Mouse (Mus musculus): ENCODE data around the gene Lrrc8a. TPM values are rescaled to one million over a fixed set of nuclear protein-coding genes. Genes with fewer than 3 reads are reported as not detected.

Gene Lrrc8a
- total RNA-seq, 2 experiments from 2014 or later, result 54.0 to 55.9 TPM

- no peak for DNase-seq (ENCODE audit: low spot score in 2 of 2)
Observed at GRCm38 (mm10) chr2:30261064-30261736, 23.7 kb downstream of the Lrrc8a start.

- no peak for DNase-seq (ENCODE audit: low spot score in 2 of 2)
Observed at GRCm38 (mm10) chr2:30261921-30262839, 24.7 kb downstream of the Lrrc8a start.

DNA sequence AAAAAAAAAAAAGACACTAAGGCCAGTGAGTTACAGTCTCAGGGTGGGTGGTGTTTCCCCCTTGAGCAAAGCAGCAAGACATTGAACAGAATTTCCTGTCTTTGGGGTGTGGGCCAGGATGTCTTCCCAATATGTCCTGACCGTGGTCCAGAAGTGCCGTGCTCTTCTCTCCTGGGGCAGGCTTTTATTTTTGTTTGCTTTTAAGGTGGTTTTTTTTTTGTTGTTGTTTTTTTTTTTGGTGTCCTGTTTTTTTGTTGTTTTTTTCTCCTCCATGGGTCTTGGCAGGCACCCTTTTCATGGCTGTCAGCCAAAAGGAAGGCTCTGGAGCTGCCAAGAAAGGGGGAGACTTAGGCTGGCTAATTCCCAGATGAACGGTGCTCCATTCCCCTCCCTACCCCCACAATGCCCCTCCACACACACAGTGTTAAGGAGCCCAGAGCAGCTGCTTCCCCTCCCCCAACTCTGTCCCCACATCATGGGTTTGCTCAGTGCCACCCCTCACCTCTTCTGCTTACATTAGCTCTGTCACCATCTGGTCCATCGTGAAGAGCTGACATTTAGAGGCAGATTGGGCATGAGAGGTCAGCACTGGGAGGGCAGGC lies 25.4 kb downstream of the Lrrc8a start:
- peak; percentile 81 to 83 for DNase-seq (ENCODE audit: low spot score in 2 of 2)

GRCm38 (mm10) chr2:30263811-30264210 lies 26.3 kb downstream of the Lrrc8a start:
- no peak for DNase-seq (ENCODE audit: low spot score in 2 of 2)

DNA sequence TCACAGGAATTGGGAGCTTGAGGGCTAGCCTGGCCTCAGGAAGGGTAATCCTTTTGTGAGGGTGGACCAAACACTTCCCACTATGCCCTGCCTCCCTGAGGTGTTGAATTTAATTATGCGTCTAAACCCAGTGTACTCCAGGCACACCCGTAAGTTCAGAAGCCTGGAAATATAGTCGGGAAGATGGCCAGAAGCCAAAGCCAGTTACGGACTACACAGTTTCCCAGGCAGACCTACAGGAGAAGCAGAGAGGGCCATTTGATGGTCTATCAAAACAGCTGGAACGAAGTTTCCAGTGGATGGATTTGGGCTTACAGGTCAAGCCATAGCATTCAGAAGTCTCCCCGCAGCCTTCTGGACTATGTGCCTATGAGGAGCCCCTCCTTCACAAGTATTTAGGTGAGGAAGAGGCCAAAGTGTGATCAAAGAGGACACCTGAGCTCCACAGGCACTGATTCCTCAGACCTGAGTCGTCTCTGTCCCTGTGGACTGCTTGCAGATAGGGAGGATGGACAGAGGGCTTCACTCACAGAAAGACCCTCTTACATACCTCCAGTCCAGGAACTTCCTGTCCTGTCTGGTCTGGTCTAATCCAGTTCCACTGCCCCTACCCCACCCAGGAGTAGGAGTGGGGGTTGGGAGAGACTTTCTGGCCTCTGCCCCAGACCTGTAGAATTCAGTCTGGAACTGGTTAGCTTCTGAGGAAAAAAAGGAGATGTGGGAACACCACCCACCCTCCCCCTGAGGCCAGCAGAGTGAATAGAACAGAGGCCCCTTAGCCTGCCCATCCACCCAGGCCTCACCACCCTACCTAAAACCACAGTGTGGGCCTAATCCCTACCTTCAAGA lies 27.4 kb downstream of the Lrrc8a start:
- DNase-seq (ENCODE audit: low spot score in 2 of 2), result no peak

- peak; percentile 54 to 58 for DNase-seq (ENCODE audit: low spot score in 2 of 2)
Observed at GRCm38 (mm10) chr2:30265767-30266253, 28.3 kb downstream of the Lrrc8a start, which contains the start of gene Phyhd1. Gene Phyhd1, plus strand, starts transcription at chr2:30266203.

DNA sequence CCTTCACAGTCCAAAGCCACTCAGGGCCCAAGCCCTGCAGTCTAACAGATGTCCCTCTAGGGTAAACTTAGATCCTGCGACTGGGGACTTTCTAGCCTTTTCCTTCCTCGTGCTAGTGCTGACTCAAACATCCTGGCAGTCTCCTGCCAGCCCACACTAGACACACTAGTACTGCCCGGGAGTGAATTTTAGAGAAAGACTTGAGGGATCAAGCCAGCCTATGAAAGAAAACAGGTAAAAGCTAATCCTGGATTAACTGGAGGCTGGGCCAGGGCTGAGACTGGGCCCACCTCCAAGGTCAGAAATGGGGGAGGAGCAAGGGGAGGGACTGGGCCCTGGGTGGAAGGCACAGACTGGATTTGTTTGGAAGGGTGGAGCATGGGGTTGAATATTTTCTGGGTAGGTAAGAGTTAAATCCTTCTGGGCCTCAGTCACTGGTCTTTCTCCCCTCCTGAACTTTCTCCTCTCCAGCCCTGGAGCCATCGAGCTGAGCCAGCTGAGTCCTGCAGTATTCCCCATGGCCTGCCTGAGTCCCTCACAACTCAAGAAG lies 29.0 kb downstream of the Lrrc8a start:
- peak; percentile 36 to 49 for DNase-seq (ENCODE audit: low spot score in 2 of 2)

DNA sequence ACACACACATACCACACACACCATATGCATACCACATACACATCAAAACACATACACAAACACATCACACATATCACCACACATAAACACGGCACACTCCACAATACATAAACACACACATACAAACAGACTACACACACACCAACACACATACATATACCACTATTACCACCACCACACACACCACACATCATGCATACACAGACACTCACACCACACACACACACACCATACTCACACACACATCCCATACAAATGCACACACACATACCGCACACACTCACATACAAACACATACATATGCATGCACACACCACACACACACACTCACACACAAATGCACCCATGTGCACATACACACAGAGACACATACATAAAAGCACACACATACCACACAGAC lies 30.0 kb downstream of the Lrrc8a start:
- no peak for DNase-seq (ENCODE audit: low spot score in 2 of 2)

DNA sequence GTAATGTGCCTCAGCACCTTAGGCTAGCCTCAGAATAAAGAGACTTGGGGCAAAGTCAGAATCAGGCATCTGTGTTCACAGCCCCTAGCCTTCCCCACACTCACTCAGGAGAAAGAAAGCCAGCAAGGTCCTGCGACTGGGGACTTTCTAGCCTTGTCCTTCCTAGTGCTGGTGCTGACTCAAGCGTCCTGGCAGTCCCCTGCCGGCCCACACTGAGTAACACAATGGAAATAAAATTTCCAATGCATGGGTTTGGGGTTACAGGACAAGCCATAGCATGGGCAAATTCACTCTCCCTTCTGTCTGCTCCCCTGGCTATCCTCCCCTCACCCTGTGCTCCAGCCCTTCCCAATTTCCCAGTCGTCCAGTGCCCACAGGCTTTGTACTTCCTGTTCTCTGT lies 30.9 kb downstream of the Lrrc8a start:
- no peak for DNase-seq (ENCODE audit: low spot score in 2 of 2)

DNA sequence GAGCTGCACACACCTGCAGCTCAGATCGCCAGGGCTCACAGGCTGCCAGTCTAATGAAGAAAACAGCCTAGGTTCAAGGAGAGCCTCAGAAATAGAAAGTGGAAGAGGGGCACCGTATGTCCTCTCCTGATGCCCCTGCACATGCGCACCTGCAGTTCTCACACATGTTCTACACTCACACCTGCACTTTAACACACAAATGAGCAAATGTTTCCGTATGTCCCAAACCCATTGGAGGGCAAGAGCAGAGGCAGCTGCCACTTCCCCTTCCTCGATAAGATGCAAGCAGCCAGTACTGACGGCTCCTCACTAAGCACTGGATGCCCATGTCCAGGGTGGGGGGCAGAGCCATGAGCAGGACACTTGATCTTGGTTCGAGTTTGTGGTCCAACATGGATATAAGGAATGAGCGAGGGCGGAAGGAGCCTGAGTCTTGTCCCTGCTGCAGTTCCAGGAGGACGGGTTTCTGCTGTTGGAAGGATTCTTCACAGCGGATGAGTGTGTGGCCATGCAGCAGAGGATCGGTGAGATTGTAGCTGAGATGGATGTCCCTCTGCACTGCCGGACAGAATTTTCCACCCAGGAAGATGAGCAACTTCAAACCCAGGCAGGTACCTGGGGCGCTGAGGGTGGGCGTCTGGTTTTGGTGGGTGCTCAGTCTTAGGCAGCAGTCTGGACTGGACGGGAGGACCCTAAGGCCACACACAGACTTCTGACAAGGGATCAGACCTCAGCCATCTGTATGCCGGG lies 31.9 kb downstream of the Lrrc8a start:
- no peak for DNase-seq (ENCODE audit: low spot score in 2 of 2)

DNA sequence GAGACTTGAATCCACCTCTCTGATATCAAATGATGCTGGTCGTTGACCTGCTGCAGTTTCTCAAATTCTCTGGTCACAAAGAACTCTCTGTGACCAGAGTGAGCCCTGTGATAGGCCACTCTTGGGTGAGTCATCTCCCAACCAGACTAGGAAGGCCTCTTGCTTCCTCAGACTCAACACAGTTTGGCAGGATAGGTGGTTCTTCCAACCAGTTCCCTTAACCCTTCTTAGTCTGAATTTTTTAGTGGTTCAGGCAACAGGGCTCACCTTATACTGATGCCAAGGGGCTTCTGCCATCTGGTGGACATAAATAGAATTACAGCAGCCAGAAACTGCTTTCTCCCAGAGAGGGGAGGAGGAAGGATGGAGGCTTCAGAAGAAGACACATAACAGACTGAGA lies 32.6 kb downstream of the Lrrc8a start:
- DNase-seq (ENCODE audit: low spot score in 2 of 2), result peak; percentile 72 to 75

GRCm38 (mm10) chr2:30280743-30281142 lies 43.2 kb downstream of the Lrrc8a start, which contains the start of gene Gm28038:
Gene Gm28038, plus strand, starts transcription at chr2:30281043.
- DNase-seq (ENCODE audit: low spot score in 2 of 2), result no peak

DNA sequence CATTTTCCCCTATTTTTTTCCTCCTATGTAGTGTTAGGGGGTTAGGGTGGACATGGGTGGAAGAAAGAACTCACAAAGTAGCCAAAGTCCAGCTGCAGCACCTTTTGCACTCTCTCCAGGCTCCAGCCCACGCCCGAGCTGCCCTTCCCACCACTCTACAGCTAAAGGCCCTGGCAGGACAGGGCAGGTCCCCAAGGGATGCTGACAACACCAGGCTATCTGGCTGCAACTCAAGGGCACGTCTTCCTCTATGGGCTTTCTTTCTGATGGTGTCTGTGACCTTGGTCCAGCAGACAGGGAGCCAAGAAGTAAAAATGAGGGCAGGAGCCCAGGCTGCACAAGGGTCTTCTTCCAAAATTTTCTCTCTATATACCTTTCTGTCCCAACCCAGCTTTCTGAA lies 44.1 kb downstream of the Lrrc8a start:
- DNase-seq (ENCODE audit: low spot score in 2 of 2), result no peak

- DNase-seq (ENCODE audit: low spot score in 2 of 2), result no peak
Observed at GRCm38 (mm10) chr2:30283193-30283592, 45.7 kb downstream of the Lrrc8a start.

DNA sequence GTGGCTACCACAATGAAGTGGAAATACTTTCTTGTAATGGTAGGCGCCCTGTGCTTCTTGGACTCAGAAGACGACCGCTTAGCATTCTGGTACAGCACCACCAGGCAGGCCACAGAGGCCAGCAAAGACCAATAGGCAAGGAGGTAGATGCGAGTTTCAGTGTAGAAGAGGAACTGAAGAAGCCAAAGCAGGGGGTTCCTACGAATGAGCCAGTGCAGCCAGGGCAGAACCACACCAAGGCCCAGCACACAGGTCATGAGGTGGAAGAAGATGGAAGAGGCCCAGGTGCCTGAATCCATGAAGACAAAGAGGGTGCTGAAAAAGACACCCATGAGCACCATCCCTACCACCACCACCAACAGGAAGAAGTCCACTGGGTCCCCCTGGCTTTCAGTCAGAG lies 47.5 kb downstream of the Lrrc8a start:
- no peak for DNase-seq (ENCODE audit: low spot score in 2 of 2)

DNA sequence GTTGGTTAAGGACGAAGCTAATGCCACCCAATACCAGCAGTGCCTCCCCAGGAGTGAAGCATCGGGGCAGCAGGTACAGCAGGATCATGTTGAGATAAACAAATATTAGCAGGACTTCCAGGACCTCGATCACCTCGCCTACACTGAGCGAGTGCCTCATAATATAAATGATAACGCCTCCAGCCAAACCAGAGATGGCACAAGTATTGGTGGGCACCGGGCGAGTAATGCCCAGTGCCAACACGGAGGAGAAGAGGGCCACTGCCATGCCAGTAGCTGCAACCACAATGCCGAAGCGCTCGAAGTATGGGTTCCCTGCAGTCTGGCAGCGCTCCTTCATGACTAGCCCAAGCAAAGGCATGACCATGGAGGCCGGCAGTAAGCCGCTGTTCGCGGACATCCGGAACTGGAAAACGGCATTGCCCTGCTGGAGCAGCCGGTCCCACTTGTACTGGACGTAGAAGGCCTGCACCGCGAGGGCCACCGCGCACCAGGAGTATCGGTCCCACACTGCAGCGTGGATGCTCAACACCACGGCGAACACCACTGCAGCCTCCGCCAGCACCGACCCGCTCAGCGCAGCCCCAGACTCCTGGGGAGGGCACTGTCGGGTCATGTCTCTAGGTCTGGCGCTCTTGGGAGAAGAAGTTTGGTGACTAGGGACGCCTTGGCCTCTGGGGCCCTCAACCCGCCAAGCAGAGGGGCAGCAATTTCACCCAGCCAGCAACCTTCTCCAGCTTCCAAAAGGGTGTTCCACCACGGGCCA lies 48.1 kb downstream of the Lrrc8a start:
- DNase-seq (ENCODE audit: low spot score in 2 of 2), result no peak

- DNase-seq (ENCODE audit: low spot score in 2 of 2), result peak; percentile 97 to 99
Observed at GRCm38 (mm10) chr2:30286192-30287026, 48.9 kb downstream of the Lrrc8a start, which contains the start of the genes Dolk and Nup188. Gene Dolk, minus strand, starts transcription at chr2:30286334. Gene Nup188, plus strand, starts transcription at chr2:30286397.

DNA sequence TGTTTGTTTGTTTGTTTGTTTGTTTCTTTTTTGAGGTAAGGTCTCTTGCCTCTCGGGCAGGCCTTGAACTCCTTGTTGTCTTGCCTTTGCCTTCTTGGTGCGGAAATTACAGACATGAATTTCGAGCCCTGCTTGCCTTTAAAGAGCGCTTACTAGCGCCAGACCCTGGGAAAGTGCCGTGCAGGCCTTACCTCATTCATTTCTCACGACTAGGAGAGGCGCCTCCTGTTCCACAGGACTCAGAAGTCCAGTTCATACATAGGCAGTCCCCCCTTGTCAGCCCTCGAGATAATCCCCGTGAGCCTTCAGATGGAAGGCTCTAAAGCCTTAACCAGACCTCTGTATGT lies 49.5 kb downstream of the Lrrc8a start:
- no peak for DNase-seq (ENCODE audit: low spot score in 2 of 2)

Data from layer of hippocampus, postnatal 10 days (tissue).